Mouse (Mus musculus) midbrain, postnatal 0 days (tissue): ENCODE results near the gene Polr2e. TPM values are rescaled to one million over a fixed set of nuclear protein-coding genes. Genes with fewer than 3 reads are reported as not detected.

Source experiments
- ATAC-seq: fragments of 200-750 bp; cut with Nextera tagmentation; 2 replicates; pipeline ENCODE4 v1.8.0; 2017; ENCODE audit warnings: moderate number of reproducible peaks, mild to moderate bottlenecking, moderate TSS enrichment, moderate library complexity; ENCODE audit not compliant: low FRiP score
- DNase-seq: peaks from one replicate; pipeline ENCODE4 v3.0.0-alpha.2; 2015; ENCODE audit warnings: low spot score
- H3K27ac ChIP-seq: fragments of 300-500 bp; sonication (generic); 2 replicates; pipeline ENCODE4 v1.5.1; 2014; ENCODE audit warnings: low read depth, mild to moderate bottlenecking, low read length, mixed read lengths
- H3K27me3 ChIP-seq: fragments of 300-500 bp; sonication (generic); 2 replicates; pipeline ENCODE4 v1.6.1; 2014; ENCODE audit warnings: low read length, control low read depth, mixed read lengths; ENCODE audit not compliant: insufficient read depth
- H3K36me3 ChIP-seq: fragments of 300-500 bp; sonication (generic); 2 replicates; pipeline ENCODE4 v1.6.1; 2014; ENCODE audit warnings: low read length, control low read depth, mixed read lengths; ENCODE audit not compliant: insufficient read depth
- H3K4me1 ChIP-seq: fragments of 300-500 bp; sonication (generic); 2 replicates; pipeline ENCODE4 v1.6.1; 2014; ENCODE audit warnings: mild to moderate bottlenecking, control low read depth, antibody characterized with exemption, low read length, mixed read lengths; ENCODE audit not compliant: insufficient read depth
- H3K4me2 ChIP-seq: fragments of 300-500 bp; sonication (generic); 2 replicates; pipeline ENCODE4 v1.6.1; 2014; ENCODE audit warnings: low read depth, mild to moderate bottlenecking, low read length, mixed read lengths; ENCODE audit not compliant: poor library complexity, severe bottlenecking
- H3K4me3 ChIP-seq: fragments of 300-500 bp; sonication (generic); 2 replicates; pipeline ENCODE4 v1.5.1; 2014; ENCODE audit warnings: low read depth, mild to moderate bottlenecking, low read length, moderate library complexity
- H3K9ac ChIP-seq: fragments of 300-500 bp; sonication (generic); replicated peaks from 2 replicates; pipeline ENCODE4 v1.6.1; 2014; ENCODE audit warnings: mild to moderate bottlenecking, low read length, moderate library complexity, mixed read lengths; ENCODE audit not compliant: poor library complexity, severe bottlenecking
- H3K9me3 ChIP-seq: fragments of 300-500 bp; sonication (generic); 2 replicates; pipeline ENCODE4 v1.6.1; 2016; ENCODE audit warnings: low read length, control low read depth
- CTCF ChIP-seq: IDR thresholded peaks from 2 replicates; pipeline ENCODE4 v1.5.1; 2016; ENCODE audit warnings: antibody characterized with exemption, mild to moderate bottlenecking
- WGBS: fragments of 180-500 bp; shearing (Covaris S2); extraction: QIAGEN DNeasy Blood & Tissue Kit; methylation state at CpG from one replicate; pipeline ENCODE4 v1.1.7; 2014; 5-methylcytosine and 5-hydroxymethylcytosine counted together
- polyA plus RNA-seq: library from polyadenylated mRNA; unstranded; fragments of >200 nt; fragmentation: Nextera tagmentation; extraction: Ambion mirVana; gene quantifications from 2 replicates; pipeline ENCODE4 v1.2.1, GENCODE M21; 2015
- total RNA-seq: library from RNA; depleted of rRNA; stranded (reverse); fragments of >200 nt; gene quantifications from 2 replicates; pipeline ENCODE4 v1.2.3, GENCODE M21; 2014

Gene Polr2e
- total and polyA plus RNA-seq, 2 experiments from 2014 or later, result 66.4 to 126 TPM

DNA sequence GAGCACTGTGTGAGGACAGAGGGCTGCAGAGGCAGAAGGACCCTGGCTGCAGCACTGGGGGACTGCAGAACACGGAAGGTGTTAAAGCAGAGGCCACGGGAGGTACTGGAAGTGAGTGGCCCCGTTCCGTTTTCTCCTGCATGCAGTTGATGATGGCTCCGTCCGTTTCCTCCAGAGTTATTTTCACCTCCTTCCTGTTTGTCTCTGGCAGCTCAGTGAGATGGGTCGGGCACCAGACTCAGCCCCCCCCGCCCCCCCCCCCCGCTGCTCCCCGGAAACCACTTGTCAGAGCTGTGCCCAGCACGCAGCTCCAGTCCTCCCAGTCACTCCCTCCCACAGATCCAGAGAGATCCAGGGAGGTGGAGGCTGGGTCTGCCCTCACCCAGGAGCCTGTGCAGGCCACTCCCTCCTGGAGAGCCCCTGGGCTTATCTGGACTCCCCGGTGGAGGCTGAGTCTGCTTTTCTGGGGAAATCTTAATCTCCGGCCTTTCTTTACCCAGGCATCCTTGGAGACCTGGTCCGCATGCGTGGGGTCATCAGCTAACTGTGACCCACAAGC, 20.8 kb downstream of the Polr2e start:
- Histone ChIP-seq H3K9ac (no peak overlapping the region), H3K4me3 (no peak overlapping the region), H3K4me2 (no peak overlapping the region), H3K27ac (no peak overlapping the region), H3K4me1 (no peaks in the 10 kb centered on the region), H3K9me3 (no peaks in the 10 kb centered on the region), H3K36me3 (no peaks in the 10 kb centered on the region), H3K27me3 (peaks cover 17% of the 10 kb centered on the region)
- no peak for DNase-seq
- no peak for TF ChIP-seq CTCF
- 15% methylated on average over 12 of the region's 15 CpGs for WGBS
- no peak for ATAC-seq

DNA sequence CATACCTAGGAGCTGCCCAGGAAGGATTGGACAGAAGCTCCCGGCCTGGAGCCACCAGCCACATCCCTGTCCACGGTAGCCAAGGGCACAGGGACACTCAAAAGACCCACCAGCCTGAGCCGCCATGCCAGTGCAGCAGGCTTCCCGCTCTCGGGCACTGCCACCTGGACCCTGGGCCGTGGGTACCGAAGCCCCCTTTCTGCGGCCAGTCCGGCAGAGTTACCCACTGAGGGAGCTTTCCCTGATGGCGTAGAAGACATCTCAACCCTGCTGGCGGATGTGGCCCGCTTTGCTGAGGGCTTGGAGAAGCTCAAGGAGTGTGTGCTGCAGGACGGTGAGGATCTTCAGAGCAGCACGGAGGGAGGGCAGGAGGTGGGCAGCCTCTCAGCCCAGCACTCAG, 21.8 kb downstream of the Polr2e start:
- Histone ChIP-seq H3K4me2 (no peak overlapping the region), H3K27ac (no peak overlapping the region), H3K9ac (no peak overlapping the region), H3K27me3 (peaks cover 27% of the 10 kb centered on the region), H3K36me3 (no peaks in the 10 kb centered on the region), H3K9me3 (no peaks in the 10 kb centered on the region), H3K4me1 (no peaks in the 10 kb centered on the region), H3K4me3 (no peak overlapping the region)
- no peak for ATAC-seq
- no peak for TF ChIP-seq CTCF
- WGBS, result 82% methylated on average over 14 of the region's 14 CpGs
- DNase-seq, result no peak

GRCm38 (mm10) chr10:80017361-80017760, 22.2 kb downstream of the Polr2e start:
- H3K9ac ChIP-seq, result no peak overlapping the region
- H3K27me3 ChIP-seq, result peaks cover 27% of the 10 kb centered on the region
- H3K4me3 ChIP-seq, result no peak overlapping the region
- no peaks in the 10 kb centered on the region for H3K36me3 ChIP-seq
- H3K9me3 ChIP-seq, result no peaks in the 10 kb centered on the region
- 78% methylated on average over 3 of the region's 3 CpGs for WGBS
- ATAC-seq (no peak), DNase-seq (no peak)
- TF ChIP-seq CTCF, result no peak
- no peak overlapping the region for H3K4me2 ChIP-seq
- H3K27ac ChIP-seq, result no peak overlapping the region
- H3K4me1 ChIP-seq, result no peaks in the 10 kb centered on the region

DNA sequence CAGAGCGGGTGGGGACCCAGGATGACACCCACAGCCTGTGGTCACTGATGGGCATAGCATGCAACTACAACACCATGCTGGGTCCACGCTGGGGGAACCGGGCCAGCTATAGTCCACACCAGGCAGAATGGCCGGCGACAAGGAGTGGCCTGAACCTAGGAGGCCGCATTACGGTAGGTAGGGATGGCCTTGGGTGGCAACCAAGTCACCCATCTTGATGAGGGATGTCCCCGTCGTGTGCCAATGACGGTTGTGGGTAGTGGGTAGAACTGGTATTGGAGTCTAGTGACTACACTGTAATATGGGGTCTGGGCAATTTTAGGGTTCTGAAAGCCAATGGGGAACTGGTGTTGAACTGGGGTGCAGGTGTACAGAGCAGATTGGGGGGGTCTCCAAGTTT, 22.7 kb downstream of the Polr2e start:
- Histone ChIP-seq H3K4me1 (no peaks in the 10 kb centered on the region), H3K27me3 (peaks cover 27% of the 10 kb centered on the region), H3K27ac (no peak overlapping the region), H3K9ac (no peak overlapping the region), H3K9me3 (0 out of 2 replicates have a peak, but pooled peaks cover 1% of the 10 kb centered on the region), H3K4me2 (no peak overlapping the region), H3K36me3 (0 out of 2 replicates have a peak, but pooled peaks cover 3% of the 10 kb centered on the region), H3K4me3 (no peak overlapping the region)
- ATAC-seq (no peak), DNase-seq (no peak)
- TF ChIP-seq CTCF, result no peak
- 92% methylated on average over 10 of the region's 10 CpGs for WGBS

DNA sequence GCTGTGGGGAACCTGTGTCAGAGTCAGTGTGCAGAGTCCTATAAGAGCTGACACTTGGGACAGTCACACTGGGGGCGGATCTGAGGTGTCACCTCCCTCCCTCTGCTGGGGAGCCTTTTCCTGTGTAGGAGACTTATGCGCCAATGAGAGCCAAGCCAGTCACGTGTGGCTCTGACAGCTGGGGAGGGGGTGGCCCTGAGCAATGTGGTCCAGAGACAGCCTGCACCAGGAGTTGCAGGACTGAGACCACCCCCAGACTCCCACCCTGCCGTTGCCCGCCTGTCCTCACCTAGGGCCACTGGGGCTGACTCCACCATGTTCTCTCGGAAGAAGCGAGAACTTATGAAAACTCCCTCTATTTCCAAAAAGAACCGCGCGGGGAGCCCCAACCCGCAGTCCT, 23.1 kb downstream of the Polr2e start, which contains the start of gene Arhgap45:
TSS of gene Arhgap45 (plus strand) at position 143 of the 400 bp plus-strand sequence.
- Histone ChIP-seq H3K36me3 (peaks cover 7% of the 10 kb centered on the region; the same call in 1 of the 2 replicates), H3K27ac (no peak within 1 kb of the TSS), H3K4me1 (no peaks in the 10 kb centered on the region), H3K9me3 (0 out of 2 replicates have a peak, but pooled peaks cover 5% of the 10 kb centered on the region), H3K4me2 (no peak within 1 kb of the TSS), H3K27me3 (peaks cover 27% of the 10 kb centered on the region), H3K4me3 (no peak within 1 kb of the TSS), H3K9ac (no peak within 1 kb of the TSS)
- DNase-seq, result no peak
- no peak for TF ChIP-seq CTCF
- no peak for ATAC-seq
- 69% methylated on average over 11 of the region's 11 CpGs for WGBS

DNA sequence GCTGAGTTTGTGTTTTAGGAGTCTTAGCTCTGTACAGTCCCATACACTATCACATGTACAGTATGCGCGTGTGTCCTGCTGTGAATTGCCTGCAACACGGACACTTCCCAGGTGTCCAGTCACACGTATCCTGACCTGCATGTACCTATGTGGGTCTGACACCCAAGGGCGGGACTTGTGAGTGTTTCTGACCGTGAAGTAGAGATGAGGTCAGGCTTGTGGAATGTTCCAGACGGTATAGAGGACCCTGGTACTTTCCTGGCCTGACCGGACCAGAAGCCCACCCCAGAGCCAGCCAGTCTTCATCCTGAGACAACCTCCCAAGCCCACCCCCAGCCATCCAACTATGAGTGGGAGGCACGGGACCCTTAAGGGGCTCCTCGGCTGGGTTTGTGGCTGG, 24.0 kb downstream of the Polr2e start:
- Histone ChIP-seq H3K27me3 (peaks cover 27% of the 10 kb centered on the region), H3K9me3 (peaks cover 12% of the 10 kb centered on the region), H3K4me2 (no peak overlapping the region), H3K36me3 (peaks cover 7% of the 10 kb centered on the region; the same call in 1 of the 2 replicates), H3K4me3 (no peak overlapping the region), H3K27ac (no peak overlapping the region), H3K9ac (no peak overlapping the region), H3K4me1 (no peaks in the 10 kb centered on the region)
- ATAC-seq (no peak), DNase-seq (no peak)
- TF ChIP-seq CTCF, result no peak
- WGBS, result 85% methylated on average over 10 of the region's 10 CpGs
